Mouse (Mus musculus): Measurements from ENCODE around the gene Fancc. TPM values are rescaled to one million over a fixed set of nuclear protein-coding genes. Genes with fewer than 3 reads are reported as not detected.

Gene Fancc
- 9.7 and 10.1 TPM in 2 replicates for polyA plus RNA-seq (2012; rRNA removed)

GRCm38 (mm10) chr13:63496646-63497582 lies at the start of gene Fancc:
Gene Fancc (minus strand): TSS chr13:63497278.
- Histone ChIP-seq H3K4me1 (ENCODE audit: control insufficient read depth, insufficient read depth, low read length) (peaks cover 6% of the 10 kb centered on the region), H3K27ac (ENCODE audit: control insufficient read depth, insufficient read depth, low read depth, low read length) (no peak within 1 kb of the TSS), H3K27me3 (ENCODE audit: control insufficient read depth, insufficient read depth, low read length) (no peaks in the 10 kb centered on the region), H3K4me3 (ENCODE audit: control insufficient read depth, low read depth, low read length) (peak within 1 kb of the TSS; percentile 34; the same call in 1 of the 2 replicates), H3K36me3 (ENCODE audit: control insufficient read depth, insufficient read depth, low read length) (no peaks in the 10 kb centered on the region)
- TF ChIP-seq POLR2A (IDR thresholded peaks at IDR 0.05; ENCODE audit: control insufficient read depth, low read depth, low read length) (no peak), CTCF (IDR thresholded peaks at IDR 0.05; ENCODE audit: control insufficient read depth, insufficient read depth, insufficient replicate concordance, low read depth, low read length) (no peak)

GRCm38 (mm10) chr13:63545291-63545690 lies 48.2 kb upstream of the Fancc start:
- peaks cover 3% of the 10 kb centered on the region; the same call in 1 of the 2 replicates for H3K4me1 ChIP-seq (ENCODE audit: control insufficient read depth, insufficient read depth, low read length)
- H3K27ac ChIP-seq (ENCODE audit: control insufficient read depth, insufficient read depth, low read depth, low read length): no peak overlapping the region
- no peak overlapping the region for H3K4me3 ChIP-seq (ENCODE audit: control insufficient read depth, low read depth, low read length)
- TF ChIP-seq CTCF (IDR thresholded peaks at IDR 0.05; ENCODE audit: control insufficient read depth, insufficient read depth, insufficient replicate concordance, low read depth, low read length) (no peak), POLR2A (IDR thresholded peaks at IDR 0.05; ENCODE audit: control insufficient read depth, low read depth, low read length) (no peak)
- H3K27me3 ChIP-seq (ENCODE audit: control insufficient read depth, insufficient read depth, low read length): no peaks in the 10 kb centered on the region
- no peaks in the 10 kb centered on the region for H3K36me3 ChIP-seq (ENCODE audit: control insufficient read depth, insufficient read depth, low read length)

- no peak overlapping the region for H3K4me3 ChIP-seq (ENCODE audit: control insufficient read depth, low read depth, low read length)
- no peaks in the 10 kb centered on the region for H3K36me3 ChIP-seq (ENCODE audit: control insufficient read depth, insufficient read depth, low read length)
- no peak overlapping the region for H3K27ac ChIP-seq (ENCODE audit: control insufficient read depth, insufficient read depth, low read depth, low read length)
- H3K4me1 ChIP-seq (ENCODE audit: control insufficient read depth, insufficient read depth, low read length): peaks cover 3% of the 10 kb centered on the region; the same call in 1 of the 2 replicates
- H3K27me3 ChIP-seq (ENCODE audit: control insufficient read depth, insufficient read depth, low read length): no peaks in the 10 kb centered on the region
- TF ChIP-seq POLR2A (IDR thresholded peaks at IDR 0.05; ENCODE audit: control insufficient read depth, low read depth, low read length): no peak
- TF ChIP-seq CTCF (IDR thresholded peaks at IDR 0.05; ENCODE audit: control insufficient read depth, insufficient read depth, insufficient replicate concordance, low read depth, low read length): no peak
Observed at GRCm38 (mm10) chr13:63544967-63545253, 47.8 kb upstream of the Fancc start.

- Histone ChIP-seq H3K27me3 (ENCODE audit: control insufficient read depth, insufficient read depth, low read length) (no peaks in the 10 kb centered on the region), H3K27ac (ENCODE audit: control insufficient read depth, insufficient read depth, low read depth, low read length) (no peak overlapping the region), H3K4me3 (ENCODE audit: control insufficient read depth, low read depth, low read length) (no peak overlapping the region), H3K36me3 (ENCODE audit: control insufficient read depth, insufficient read depth, low read length) (no peaks in the 10 kb centered on the region), H3K4me1 (ENCODE audit: control insufficient read depth, insufficient read depth, low read length) (peaks cover 2% of the 10 kb centered on the region; the same call in 1 of the 2 replicates)
- no peak for TF ChIP-seq CTCF (IDR thresholded peaks at IDR 0.05; ENCODE audit: control insufficient read depth, insufficient read depth, insufficient replicate concordance, low read depth, low read length)
- no peak for TF ChIP-seq POLR2A (IDR thresholded peaks at IDR 0.05; ENCODE audit: control insufficient read depth, low read depth, low read length)
Observed at GRCm38 (mm10) chr13:63544119-63544966, 47.3 kb upstream of the Fancc start.

GRCm38 (mm10) chr13:63543459-63543858 lies 46.4 kb upstream of the Fancc start:
- Histone ChIP-seq H3K4me3 (ENCODE audit: control insufficient read depth, low read depth, low read length) (no peak overlapping the region), H3K27me3 (ENCODE audit: control insufficient read depth, insufficient read depth, low read length) (no peaks in the 10 kb centered on the region), H3K36me3 (ENCODE audit: control insufficient read depth, insufficient read depth, low read length) (no peaks in the 10 kb centered on the region), H3K27ac (ENCODE audit: control insufficient read depth, insufficient read depth, low read depth, low read length) (no peak overlapping the region), H3K4me1 (ENCODE audit: control insufficient read depth, insufficient read depth, low read length) (no peaks in the 10 kb centered on the region; the same call in 1 of the 2 replicates)
- TF ChIP-seq POLR2A (IDR thresholded peaks at IDR 0.05; ENCODE audit: control insufficient read depth, low read depth, low read length): no peak
- no peak for TF ChIP-seq CTCF (IDR thresholded peaks at IDR 0.05; ENCODE audit: control insufficient read depth, insufficient read depth, insufficient replicate concordance, low read depth, low read length)

- no peaks in the 10 kb centered on the region for H3K27me3 ChIP-seq (ENCODE audit: control insufficient read depth, insufficient read depth, low read length)
- no peak for TF ChIP-seq POLR2A (IDR thresholded peaks at IDR 0.05; ENCODE audit: control insufficient read depth, low read depth, low read length)
- TF ChIP-seq CTCF (IDR thresholded peaks at IDR 0.05; ENCODE audit: control insufficient read depth, insufficient read depth, insufficient replicate concordance, low read depth, low read length): no peak
- no peak overlapping the region for H3K27ac ChIP-seq (ENCODE audit: control insufficient read depth, insufficient read depth, low read depth, low read length)
- no peaks in the 10 kb centered on the region for H3K36me3 ChIP-seq (ENCODE audit: control insufficient read depth, insufficient read depth, low read length)
- no peak overlapping the region for H3K4me3 ChIP-seq (ENCODE audit: control insufficient read depth, low read depth, low read length)
- no peaks in the 10 kb centered on the region; the same call in 1 of the 2 replicates for H3K4me1 ChIP-seq (ENCODE audit: control insufficient read depth, insufficient read depth, low read length)
Observed at GRCm38 (mm10) chr13:63542796-63543384, 45.8 kb upstream of the Fancc start.

Measured in testis, adult 2 months (tissue).